Mouse (Mus musculus) ES-E14 (cell line): ENCODE data around the gene Polr2h. TPM values are rescaled to one million over a fixed set of nuclear protein-coding genes. Genes with fewer than 3 reads are reported as not detected.

Experiments
- DNase-seq: peaks from one replicate; pipeline ENCODE4 v3.0.0-alpha.2; 2013; ENCODE audit warnings: low read depth, low spot score
- H3K27ac ChIP-seq: 2 replicates; pipeline ENCODE4 v1.5.1; 2012; ENCODE audit warnings: low read depth, mild to moderate bottlenecking, low read length, moderate library complexity, mixed read lengths; ENCODE audit not compliant: poor library complexity, insufficient read depth, severe bottlenecking
- H3K36me3 ChIP-seq: 2 replicates; pipeline ENCODE4 v1.6.1; 2012; ENCODE audit warnings: mild to moderate bottlenecking, low read length, moderate library complexity, mixed read lengths; ENCODE audit not compliant: control insufficient read depth, poor library complexity, insufficient read depth, severe bottlenecking
- H3K4me1 ChIP-seq, 2 experiments: fragments of 150-350 bp in 1 of 2; sonication (generic) in 1 of 2; 2 replicates each; pipeline ENCODE4 v1.6.1; 2012; ENCODE audit warnings: low read length in 2 of 2, mild to moderate bottlenecking in 1 of 2, mixed read lengths in 1 of 2; ENCODE audit not compliant: control insufficient read depth in 2 of 2, insufficient read depth in 2 of 2, poor library complexity in 1 of 2
- H3K4me3 ChIP-seq, 2 experiments: fragments of 150-350 bp in 1 of 2; sonication (generic) in 1 of 2; 2 replicates each; pipeline ENCODE4 v1.5.1; 2012; ENCODE audit warnings: low read length in 2 of 2, low read depth in 1 of 2, mild to moderate bottlenecking in 1 of 2, mixed read lengths in 1 of 2; ENCODE audit not compliant: insufficient read depth in 1 of 2, poor library complexity in 1 of 2, severe bottlenecking in 1 of 2
- H3K9ac ChIP-seq: 2 replicates; pipeline ENCODE4 v1.6.1; 2012; ENCODE audit warnings: low read depth, mild to moderate bottlenecking, low read length, mixed read lengths; ENCODE audit not compliant: poor library complexity, insufficient read depth, severe bottlenecking
- H3K9me3 ChIP-seq: fragments of 150-350 bp; sonication (generic); 2 replicates; pipeline ENCODE4 v1.6.1; 2012; ENCODE audit warnings: low read depth, mild to moderate bottlenecking, low read length; ENCODE audit not compliant: control insufficient read depth, insufficient read depth
- CHD2 ChIP-seq: IDR thresholded peaks from 2 replicates; pipeline ENCODE4 v1.6.1; 2014; ENCODE audit warnings: mild to moderate bottlenecking, low read depth, low read length, inconsistent platforms
- HCFC1 ChIP-seq: IDR thresholded peaks from 2 replicates; pipeline ENCODE4 v1.6.1; 2012; ENCODE audit warnings: low read length, inconsistent platforms, borderline replicate concordance; ENCODE audit not compliant: insufficient read depth
- MAFK ChIP-seq: IDR thresholded peaks from 2 replicates; pipeline ENCODE4 v1.6.1; 2014; ENCODE audit warnings: mild to moderate bottlenecking, low read depth, low read length, inconsistent platforms; ENCODE audit not compliant: insufficient read depth
- ZC3H11A ChIP-seq: IDR thresholded peaks from 2 replicates; pipeline ENCODE4 v1.6.1; 2012; ENCODE audit warnings: low read depth, mild to moderate bottlenecking, inconsistent platforms, low read length, borderline replicate concordance
- ZNF384 ChIP-seq: IDR thresholded peaks from 2 replicates; pipeline ENCODE4 v1.6.1; 2012; ENCODE audit warnings: low read depth, low read length, inconsistent platforms
- in situ Hi-C, 2 experiments: fragments of 600-800 bp; cut with MboI; formaldehyde crosslinking; loops; one replicate each; pipeline ENCODE4 v1.15.1; 2025; ENCODE audit warnings: low sequenced_read_pairs in 2 of 2, inconsistent platforms in 1 of 2; ENCODE audit not compliant: unreplicated experiment in 2 of 2
- total RNA-seq: library from RNA; depleted of rRNA; stranded (reverse); fragments of 300-350 nt; gene quantifications from 2 replicates; pipeline ENCODE4 v1.2.3, GENCODE M21; 2012

Gene Polr2h
- total RNA-seq, 1 experiment = 125 TPM

GRCm38 (mm10) chr16:20710370-20710769, 7.1 kb upstream of the Polr2h start:
- TF ChIP-seq MAFK (no peak), CHD2 (no peak), ZC3H11A (no peak), ZNF384 (no peak), HCFC1 (no peak)
- Histone ChIP-seq H3K27ac (no peak overlapping the region), H3K9me3 (no peaks in the 10 kb centered on the region), H3K36me3 (peaks cover 65% of the 10 kb centered on the region), H3K4me1 (peaks cover 7 to 36% of the 10 kb centered on the region in 2 experiments), H3K4me3 (no peak overlapping the region), H3K9ac (no peak overlapping the region)
- no peak for DNase-seq
- in situ Hi-C loops = no loop called here

GRCm38 (mm10) chr16:20710810-20711209, 6.7 kb upstream of the Polr2h start:
- no peak for TF ChIP-seq ZNF384
- no peak for TF ChIP-seq ZC3H11A
- no peak for TF ChIP-seq MAFK
- no peak for TF ChIP-seq CHD2
- TF ChIP-seq HCFC1 = no peak
- Histone ChIP-seq H3K27ac (no peak overlapping the region), H3K36me3 (peaks cover 63% of the 10 kb centered on the region), H3K9ac (no peak overlapping the region), H3K4me1 (peaks cover 7 to 36% of the 10 kb centered on the region in 2 experiments), H3K9me3 (no peaks in the 10 kb centered on the region), H3K4me3 (no peak overlapping the region)
- no peak for DNase-seq
- in situ Hi-C loops = no loop called here

- no peak overlapping the region for H3K9ac ChIP-seq
- H3K4me3 ChIP-seq = no peak overlapping the region
- no peaks in the 10 kb centered on the region for H3K9me3 ChIP-seq
- H3K27ac ChIP-seq = no peak overlapping the region
- H3K36me3 ChIP-seq = peaks cover 56% of the 10 kb centered on the region
- H3K4me1 ChIP-seq = peaks cover 2 to 29% of the 10 kb centered on the region in 2 experiments; a peak in 2 of 4 replicates
- no peak for DNase-seq
- in situ Hi-C loops = no loop called here
- no peak for TF ChIP-seq MAFK
Observed at GRCm38 (mm10) chr16:20712190-20712589, 5.3 kb upstream of the Polr2h start.

DNA sequence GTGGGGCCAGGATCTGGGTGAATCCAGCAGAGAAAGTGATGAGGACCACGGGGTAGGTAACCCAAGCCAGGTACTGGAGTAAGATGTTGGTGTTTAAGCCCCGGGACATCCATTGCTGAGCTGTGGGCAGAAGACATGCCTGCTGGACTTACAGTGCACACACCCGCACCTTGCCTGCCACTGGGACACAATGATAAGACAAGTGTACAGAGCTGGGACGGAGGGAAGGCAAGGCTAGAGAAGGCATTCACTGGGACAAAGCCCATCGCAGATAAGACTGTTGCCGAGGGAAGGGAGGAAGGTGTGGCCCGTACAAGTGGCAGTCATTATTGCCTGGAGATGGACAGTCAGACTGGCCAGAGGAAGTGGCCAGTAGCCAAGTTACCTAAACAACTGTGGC, 4.6 kb upstream of the Polr2h start:
- DNase-seq = no peak
- Histone ChIP-seq H3K9me3 (no peaks in the 10 kb centered on the region), H3K27ac (no peak overlapping the region), H3K9ac (no peak overlapping the region), H3K4me1 (peaks cover 2 to 22% of the 10 kb centered on the region in 2 experiments; a peak in 2 of 4 replicates), H3K4me3 (no peak overlapping the region), H3K36me3 (peaks cover 49% of the 10 kb centered on the region)
- in situ Hi-C loops = no loop called here
- no peak for TF ChIP-seq MAFK
- TF ChIP-seq ZC3H11A = no peak
- no peak for TF ChIP-seq ZNF384
- TF ChIP-seq HCFC1 = no peak
- TF ChIP-seq CHD2 = no peak

GRCm38 (mm10) chr16:20714307-20715080, 3.0 kb upstream of the Polr2h start:
- in situ Hi-C loops = no loop called here
- H3K4me1 ChIP-seq = peaks cover 2 to 19% of the 10 kb centered on the region in 2 experiments; a peak in 3 of 4 replicates
- TF ChIP-seq HCFC1 (no peak), ZC3H11A (no peak), ZNF384 (no peak), MAFK (no peak), CHD2 (no peak)
- H3K27ac ChIP-seq = no peak overlapping the region; the same call in 1 of the 2 replicates
- H3K9ac ChIP-seq = peak overlapping the region; percentile 36; the same call in 1 of the 2 replicates
- H3K36me3 ChIP-seq = peaks cover 33% of the 10 kb centered on the region
- peak overlapping the region; percentile 87 to 88 for H3K4me3 ChIP-seq
- no peaks in the 10 kb centered on the region for H3K9me3 ChIP-seq
- no peak for DNase-seq
